Mouse (Mus musculus) hindbrain, postnatal 0 days (tissue): Measurements from ENCODE around the gene Tbck. TPM values are rescaled to one million over a fixed set of nuclear protein-coding genes. Genes with fewer than 3 reads are reported as not detected.

Experiments
- ATAC-seq: fragments of 200-750 bp; cut with Nextera tagmentation; 2 replicates; pipeline ENCODE4 v1.8.0; 2017; ENCODE audit warnings: mild to moderate bottlenecking, moderate TSS enrichment, moderate library complexity
- DNase-seq: peaks from one replicate; pipeline ENCODE4 v3.0.0-alpha.2; 2015; ENCODE audit warnings: low spot score
- H3K27ac ChIP-seq: fragments of 300-500 bp; sonication (generic); 2 replicates; pipeline ENCODE4 v1.5.1; 2014; ENCODE audit warnings: mild to moderate bottlenecking
- H3K27me3 ChIP-seq: fragments of 300-500 bp; sonication (generic); 2 replicates; pipeline ENCODE4 v1.6.1; 2014; ENCODE audit warnings: low read length, mixed read lengths; ENCODE audit not compliant: insufficient read depth
- H3K36me3 ChIP-seq: fragments of 300-500 bp; sonication (generic); 2 replicates; pipeline ENCODE4 v1.6.1; 2014; ENCODE audit warnings: low read length, mixed read lengths; ENCODE audit not compliant: insufficient read depth
- H3K4me1 ChIP-seq: fragments of 300-500 bp; sonication (generic); 2 replicates; pipeline ENCODE4 v1.6.1; 2014; ENCODE audit warnings: antibody characterized with exemption, low read length, mixed read lengths; ENCODE audit not compliant: insufficient read depth
- H3K4me2 ChIP-seq: fragments of 300-500 bp; sonication (generic); 2 replicates; pipeline ENCODE4 v1.6.1; 2014; ENCODE audit warnings: low read depth, mild to moderate bottlenecking, low read length, moderate library complexity, mixed read lengths
- H3K4me3 ChIP-seq: fragments of 300-500 bp; sonication (generic); 2 replicates; pipeline ENCODE4 v1.5.1; 2014; ENCODE audit warnings: low read length
- H3K9ac ChIP-seq: fragments of 300-500 bp; sonication (generic); replicated peaks from 2 replicates; pipeline ENCODE4 v1.6.1; 2014; ENCODE audit warnings: mild to moderate bottlenecking, low read length, moderate library complexity, mixed read lengths
- H3K9me3 ChIP-seq: fragments of 300-500 bp; sonication (generic); 2 replicates; pipeline ENCODE4 v1.6.1; 2016; ENCODE audit warnings: low read length, mixed read lengths
- CTCF ChIP-seq: IDR thresholded peaks from 2 replicates; pipeline ENCODE4 v1.5.1; 2016; ENCODE audit warnings: antibody characterized with exemption, control low read depth, low read depth
- WGBS: fragments of 180-500 bp; shearing (Covaris S2); extraction: QIAGEN DNeasy Blood & Tissue Kit; methylation state at CpG from one replicate; pipeline ENCODE4 v1.1.7; 2014; 5-methylcytosine and 5-hydroxymethylcytosine counted together
- polyA plus RNA-seq: library from polyadenylated mRNA; unstranded; fragments of >200 nt; fragmentation: Nextera tagmentation; extraction: Ambion mirVana; gene quantifications from 2 replicates; pipeline ENCODE4 v1.2.1, GENCODE M21; 2015
- total RNA-seq: library from RNA; depleted of rRNA; stranded (reverse); fragments of >200 nt; gene quantifications from 2 replicates; pipeline ENCODE4 v1.2.3, GENCODE M21; 2014

Tbck gene
- total and polyA plus RNA-seq, 2 experiments from 2014 or later: 32.1 to 38.6 TPM

GRCm38 (mm10) chr3:132839516-132839915 is 155.6 kb downstream of the Tbck start:
- DNase-seq (no peak), ATAC-seq (no peak)
- Histone ChIP-seq H3K9ac (no peak overlapping the region), H3K27ac (no peak overlapping the region), H3K9me3 (no peaks in the 10 kb centered on the region), H3K4me2 (no peak overlapping the region), H3K27me3 (no peaks in the 10 kb centered on the region), H3K4me3 (no peak overlapping the region), H3K4me1 (no peaks in the 10 kb centered on the region), H3K36me3 (peaks cover 13% of the 10 kb centered on the region; the same call in 1 of the 2 replicates)
- 95% methylated on average over 8 of the region's 8 CpGs for WGBS
- no peak for TF ChIP-seq CTCF

GRCm38 (mm10) chr3:132842676-132843075 is 158.7 kb downstream of the Tbck start:
- H3K9ac ChIP-seq: no peak overlapping the region
- no peak overlapping the region for H3K4me3 ChIP-seq
- H3K27ac ChIP-seq: no peak overlapping the region
- no peak overlapping the region for H3K4me2 ChIP-seq
- H3K27me3 ChIP-seq: no peaks in the 10 kb centered on the region
- DNase-seq (no peak), ATAC-seq (no peak)
- TF ChIP-seq CTCF: no peak
- no peaks in the 10 kb centered on the region for H3K9me3 ChIP-seq
- 96% methylated on average over 6 of the region's 6 CpGs for WGBS
- peaks cover 9% of the 10 kb centered on the region; the same call in 1 of the 2 replicates for H3K36me3 ChIP-seq
- no peaks in the 10 kb centered on the region for H3K4me1 ChIP-seq

- DNase-seq (no peak), ATAC-seq (no peak)
Observed at GRCm38 (mm10) chr3:132849669-132850068, 165.7 kb downstream of the Tbck start.

GRCm38 (mm10) chr3:132850431-132850830 is 166.5 kb downstream of the Tbck start:
- DNase-seq (no peak), ATAC-seq (no peak)
- TF ChIP-seq CTCF: no peak
- Histone ChIP-seq H3K9ac (no peak overlapping the region), H3K27ac (no peak overlapping the region), H3K4me2 (no peak overlapping the region), H3K4me1 (0 out of 2 replicates have a peak, but pooled peaks cover 3% of the 10 kb centered on the region), H3K27me3 (no peaks in the 10 kb centered on the region), H3K36me3 (no peaks in the 10 kb centered on the region), H3K4me3 (no peak overlapping the region), H3K9me3 (no peaks in the 10 kb centered on the region)
- WGBS: 77% methylated on average over 2 of the region's 2 CpGs

More at GRCm38 (mm10) chr3:132849669-132850068, 165.7 kb downstream of the Tbck start:
- Histone ChIP-seq H3K4me3 (no peak overlapping the region), H3K9me3 (no peaks in the 10 kb centered on the region), H3K36me3 (no peaks in the 10 kb centered on the region), H3K27ac (no peak overlapping the region), H3K4me2 (no peak overlapping the region), H3K4me1 (0 out of 2 replicates have a peak, but pooled peaks cover 3% of the 10 kb centered on the region), H3K9ac (no peak overlapping the region), H3K27me3 (no peaks in the 10 kb centered on the region)
- WGBS: 71% methylated on average over 7 of the region's 7 CpGs
- TF ChIP-seq CTCF: no peak

GRCm38 (mm10) chr3:132851417-132851816 is 167.5 kb downstream of the Tbck start:
- Histone ChIP-seq H3K9ac (no peak overlapping the region), H3K9me3 (no peaks in the 10 kb centered on the region), H3K27me3 (no peaks in the 10 kb centered on the region), H3K4me2 (no peak overlapping the region), H3K4me1 (0 out of 2 replicates have a peak, but pooled peaks cover 3% of the 10 kb centered on the region), H3K27ac (no peak overlapping the region), H3K36me3 (no peaks in the 10 kb centered on the region), H3K4me3 (no peak overlapping the region)
- TF ChIP-seq CTCF: no peak
- DNase-seq (no peak), ATAC-seq (no peak)
- WGBS: 55% methylated on average over 1 of the region's 1 CpGs

- H3K4me1 ChIP-seq: 0 out of 2 replicates have a peak, but pooled peaks cover 3% of the 10 kb centered on the region
- H3K27me3 ChIP-seq: no peaks in the 10 kb centered on the region
- TF ChIP-seq CTCF: no peak
- no peak overlapping the region for H3K27ac ChIP-seq
- DNase-seq (peak; percentile 27), ATAC-seq (peak; percentile 74)
- no peak overlapping the region for H3K4me3 ChIP-seq
- H3K9me3 ChIP-seq: no peaks in the 10 kb centered on the region
- no peak overlapping the region for H3K9ac ChIP-seq
- H3K36me3 ChIP-seq: no peaks in the 10 kb centered on the region
- 0 out of 2 replicates have a peak overlapping the region, but pooled peaks have one; percentile 13 for H3K4me2 ChIP-seq
- 63% methylated on average over 28 of the region's 28 CpGs for WGBS
Observed at GRCm38 (mm10) chr3:132851841-132852728, 168.1 kb downstream of the Tbck start.

GRCm38 (mm10) chr3:132854271-132854670 is 170.3 kb downstream of the Tbck start:
- 84% methylated on average over 9 of the region's 9 CpGs for WGBS
- Histone ChIP-seq H3K4me1 (0 out of 2 replicates have a peak, but pooled peaks cover 3% of the 10 kb centered on the region), H3K9me3 (no peaks in the 10 kb centered on the region), H3K27me3 (no peaks in the 10 kb centered on the region), H3K36me3 (no peaks in the 10 kb centered on the region), H3K9ac (no peak overlapping the region), H3K27ac (no peak overlapping the region), H3K4me2 (no peak overlapping the region), H3K4me3 (no peak overlapping the region)
- DNase-seq (no peak), ATAC-seq (no peak)
- no peak for TF ChIP-seq CTCF
